23 mouse cellular contexts compared by ENCODE assay signal in the genomic region with DNA sequence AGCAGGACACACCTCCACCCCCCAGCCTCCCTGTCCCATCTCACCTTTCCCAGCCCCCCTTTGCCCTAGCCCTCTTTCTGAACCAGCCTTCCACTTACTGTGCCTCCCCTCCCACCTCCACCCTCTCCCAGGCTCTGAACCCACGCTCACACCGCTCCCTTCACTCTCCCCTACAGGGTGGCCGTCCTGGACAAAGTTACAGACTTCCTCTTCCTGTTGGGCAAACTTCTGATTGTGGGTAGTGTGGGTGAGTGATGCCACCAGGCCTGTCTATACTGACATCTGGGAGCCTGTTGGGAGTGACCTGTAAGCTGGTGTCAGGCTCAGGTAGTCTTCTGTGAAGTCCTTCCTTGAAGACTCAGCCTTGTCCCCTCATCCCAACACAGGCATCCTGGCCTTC. TPM values are rescaled to one million over a fixed set of nuclear protein-coding genes. Genes with fewer than 3 reads are reported as not detected.
"Had no signal": no experiment of that assay in that cellular context is flagged by ENCODE, and none has a peak within 500 bp of the region (broad histone marks: within the 10 kb centered on the region; RNA-seq: fewer than 3 reads in every experiment).

No protein-coding gene starts in this region.

- H3K9me3 ChIP-seq: limb, embryonic 12.5 days; liver, embryonic 15.5 days; megakaryocyte, embryonic 14.5 days; midbrain, embryonic 10.5 days; midbrain, embryonic 13.5 days; neural tube, embryonic 13.5 days had no signal

- ATAC-seq: intestine, postnatal 0 days; midbrain, embryonic 13.5 days; midbrain, embryonic 16.5 days had no signal

- H3K27me3 ChIP-seq: limb, embryonic 12.5 days; liver, embryonic 15.5 days; megakaryocyte, embryonic 14.5 days; midbrain, embryonic 13.5 days; neural tube, embryonic 13.5 days had no signal

- H3K27ac ChIP-seq: kidney, postnatal 0 days; left cerebral cortex, adult 2 months; limb, embryonic 12.5 days; liver, embryonic 15.5 days; midbrain, embryonic 10.5 days; midbrain, embryonic 13.5 days; neural tube, embryonic 13.5 days; stomach, postnatal 0 days had no signal

- H3K9ac ChIP-seq: limb, embryonic 12.5 days; liver, embryonic 15.5 days; midbrain, embryonic 13.5 days; neural tube, embryonic 13.5 days had no signal

- H3K4me2 ChIP-seq: limb, embryonic 12.5 days; liver, embryonic 15.5 days; midbrain, embryonic 13.5 days; neural tube, embryonic 13.5 days had no signal

- H3K4me3 ChIP-seq: left cerebral cortex, adult 2 months; limb, embryonic 12.5 days; liver, embryonic 15.5 days; megakaryocyte, embryonic 14.5 days; midbrain, embryonic 10.5 days; midbrain, embryonic 13.5 days; myocyte; neural tube, embryonic 13.5 days had no signal

- DNase-seq: kidney, adult 2 months; kidney, postnatal 36 days; layer of hippocampus, postnatal 36 days; lung, adult 2 months; lung, postnatal 14 days; lung, postnatal 4 days; right cerebral cortex, postnatal 14 days; right cerebral cortex, postnatal 4 days; thymus, adult 2 months; thymus, postnatal 14 days; thymus, postnatal 4 days had no signal

RNA-seq across cellular contexts. Expression of a gene that starts 36.0 kb away (rescaled TPM):
- polyA plus RNA-seq: myocyte had no signal
